Mouse (Mus musculus) MEL (cell line): Measurements from ENCODE around the gene Cenpm. TPM values are rescaled to one million over a fixed set of nuclear protein-coding genes. Genes with fewer than 3 reads are reported as not detected.
A peak's percentile ranks its signal among the peaks of the same experiment; 100 is the strongest.

ENCODE experiments used
- DNase-seq: peaks from one replicate; pipeline ENCODE4 v3.0.0; 2011; ENCODE audit warnings: low read depth, low spot score
- H3K27ac ChIP-seq: 2 replicates; pipeline ENCODE4 v1.5.1; 2012; ENCODE audit warnings: low read depth, mild to moderate bottlenecking, control low read depth, low read length, moderate library complexity; ENCODE audit not compliant: control insufficient read depth
- H3K27me3 ChIP-seq, 2 experiments: fragments of 150-350 bp in 1 of 2; sonication (generic) in 1 of 2; 2 replicates each; pipeline ENCODE4 v1.6.1; 2012; ENCODE audit warnings: low read length in 2 of 2, mild to moderate bottlenecking in 2 of 2, improper control_type of control experiment in 1 of 2, moderate library complexity in 1 of 2; ENCODE audit not compliant: insufficient read depth in 2 of 2, control insufficient read depth in 1 of 2
- H3K36me3 ChIP-seq, 2 experiments: 2 replicates each; pipeline ENCODE4 v1.6.1; 2012 to 2014; ENCODE audit warnings: low read length in 2 of 2, improper control_type of control experiment in 1 of 2, inconsistent platforms in 1 of 2, mild to moderate bottlenecking in 1 of 2; ENCODE audit not compliant: insufficient read depth in 2 of 2, control insufficient read depth in 1 of 2
- H3K4me1 ChIP-seq, 2 experiments: fragments of 150-350 bp in 1 of 2; sonication (generic) in 1 of 2; 2 replicates each; pipeline ENCODE4 v1.6.1; 2012; ENCODE audit warnings: low read length in 2 of 2, improper control_type of control experiment in 1 of 2, mild to moderate bottlenecking in 1 of 2; ENCODE audit not compliant: insufficient read depth in 2 of 2, control insufficient read depth in 1 of 2
- H3K4me3 ChIP-seq, 2 experiments: fragments of 150-350 bp in 1 of 2; sonication (generic) in 1 of 2; 2 replicates each; pipeline ENCODE4 v1.5.1; 2012; ENCODE audit warnings: low read depth in 2 of 2, low read length in 2 of 2, mild to moderate bottlenecking in 2 of 2, moderate library complexity in 2 of 2, control low read depth in 1 of 2, improper control_type of control experiment in 1 of 2; ENCODE audit not compliant: control insufficient read depth in 1 of 2, insufficient read depth in 1 of 2
- H3K79me2 ChIP-seq: 2 replicates; pipeline ENCODE4 v1.6.1; 2012; ENCODE audit warnings: mild to moderate bottlenecking, low read length, moderate library complexity; ENCODE audit not compliant: control insufficient read depth, poor library complexity, insufficient read depth
- H3K9ac ChIP-seq: 2 replicates; pipeline ENCODE4 v1.6.1; 2012; ENCODE audit warnings: low read depth, mild to moderate bottlenecking, control low read depth, low read length, moderate library complexity; ENCODE audit not compliant: control insufficient read depth, poor library complexity, severe bottlenecking
- H3K9me3 ChIP-seq: fragments of 150-350 bp; sonication (generic); replicated peaks from 2 replicates; pipeline ENCODE4 v1.6.1; 2012; ENCODE audit warnings: mild to moderate bottlenecking, low read length, improper control_type of control experiment, moderate library complexity; ENCODE audit not compliant: insufficient read depth
- CHD2 ChIP-seq: IDR thresholded peaks from 2 replicates; pipeline ENCODE4 v1.6.1; 2011; ENCODE audit warnings: low read length, improper control_type of control experiment
- CTCF ChIP-seq, 3 experiments: IDR thresholded peaks in 2 of 3; conservative IDR thresholded peaks in 1 of 3; 2 replicates each; pipeline ENCODE4 v1.5.1; 2011 to 2012; ENCODE audit warnings: low read length in 3 of 3, low read depth in 2 of 3, mild to moderate bottlenecking in 2 of 3, improper control_type of control experiment in 1 of 3, inconsistent platforms in 1 of 3, mixed read lengths in 1 of 3, moderate library complexity in 1 of 3; ENCODE audit not compliant: control insufficient read depth in 1 of 3, insufficient read depth in 1 of 3, poor library complexity in 1 of 3, severe bottlenecking in 1 of 3
- GATA1 ChIP-seq: IDR thresholded peaks from 2 replicates; pipeline ENCODE4 v1.6.1; 2011; ENCODE audit warnings: low read depth, low read length, improper control_type of control experiment
- JUND ChIP-seq: IDR thresholded peaks from 2 replicates; pipeline ENCODE4 v1.6.1; 2011; ENCODE audit warnings: low read depth, mild to moderate bottlenecking, improper control_type of control experiment, low read length
- MAZ ChIP-seq: IDR thresholded peaks from 2 replicates; pipeline ENCODE4 v1.6.1; 2012; ENCODE audit warnings: low read depth, mild to moderate bottlenecking, inconsistent platforms, low read length, improper control_type of control experiment
- MYC ChIP-seq: IDR thresholded peaks from 2 replicates; pipeline ENCODE4 v1.6.1; 2011; ENCODE audit warnings: low read depth, mild to moderate bottlenecking, low read length, improper control_type of control experiment, moderate library complexity
- TAL1 ChIP-seq: IDR thresholded peaks from 2 replicates; pipeline ENCODE4 v1.6.1; 2012; ENCODE audit warnings: mild to moderate bottlenecking, inconsistent platforms, low read length, moderate library complexity, mixed read lengths
- USF2 ChIP-seq, 2 experiments: IDR thresholded peaks; 2 replicates each; pipeline ENCODE4 v1.6.1; 2011 to 2012; ENCODE audit warnings: improper control_type of control experiment in 2 of 2, low read length in 2 of 2, borderline replicate concordance in 1 of 2, inconsistent platforms in 1 of 2, low read depth in 1 of 2, mild to moderate bottlenecking in 1 of 2; ENCODE audit not compliant: insufficient read depth in 1 of 2
- ZC3H11A ChIP-seq: IDR thresholded peaks from 2 replicates; pipeline ENCODE4 v1.6.1; 2012; ENCODE audit warnings: low read depth, mild to moderate bottlenecking, inconsistent platforms, low read length, improper control_type of control experiment
- ZMIZ1 ChIP-seq: IDR thresholded peaks from 2 replicates; pipeline ENCODE4 v1.6.1; 2012; ENCODE audit warnings: low read depth, mild to moderate bottlenecking, inconsistent platforms, low read length, improper control_type of control experiment, moderate library complexity
- polyA plus RNA-seq, 2 experiments: library from polyadenylated mRNA; stranded (reverse) in 1 of 2; unstranded in 1 of 2; fragments of >175 nt in 1 of 2; fragments of >200 nt in 1 of 2; gene quantifications; 2 replicates each; pipeline versions ENCODE4 v1.2.1 to v1.2.4; 2012; ENCODE audit warnings: low replicate concordance in 2 of 2, low read depth in 1 of 2; ENCODE audit not compliant: insufficient read length in 2 of 2, insufficient read depth in 1 of 2, missing spikeins in 1 of 2
- total RNA-seq: library from RNA; depleted of rRNA; stranded (reverse); fragments of 300-350 nt; gene quantifications from 2 replicates; pipeline ENCODE4 v1.2.3, GENCODE M21; 2012

Cenpm gene
- total and polyA plus RNA-seq, 3 experiments, result 23.7 to 56.3 TPM; not detected in 1

DNA sequence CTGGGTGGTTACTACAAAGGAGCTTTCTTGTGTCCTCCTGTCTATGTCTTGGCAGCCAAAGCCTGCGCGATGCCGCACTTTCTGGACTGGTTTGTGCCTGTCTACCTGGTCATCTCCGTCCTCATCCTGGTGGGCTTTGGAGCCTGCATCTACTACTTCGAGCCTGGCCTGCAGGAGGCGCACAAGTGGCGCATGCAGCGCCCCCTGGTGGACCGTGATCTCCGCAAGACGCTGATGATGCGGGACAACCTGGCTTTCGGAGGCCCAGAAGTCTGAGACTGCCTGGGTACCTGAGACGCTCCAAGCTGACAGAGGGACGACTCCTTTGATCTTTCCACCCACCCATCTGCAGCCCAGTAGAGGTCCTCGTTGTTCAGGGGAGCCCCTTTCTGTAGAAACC, 15.0 kb upstream of the Cenpm start (continued):
- TF ChIP-seq ZMIZ1, result no peak
- TF ChIP-seq CHD2, result no peak

GRCm38 (mm10) chr15:82255944-82256383, 11.4 kb upstream of the Cenpm start:
- Histone ChIP-seq H3K79me2 (no peaks in the 10 kb centered on the region), H3K4me1 (no peaks in the 10 kb centered on the region), H3K27me3 (peaks cover 0 to 1% of the 10 kb centered on the region in 2 experiments; a peak in 1 of 4 replicates), H3K4me3 (no peak overlapping the region), H3K9me3 (no peaks in the 10 kb centered on the region), H3K9ac (no peak overlapping the region), H3K36me3 (no peaks in the 10 kb centered on the region), H3K27ac (no peak overlapping the region)
- DNase-seq, result no peak
- TF ChIP-seq USF2 (IDR thresholded peaks at IDR 0.05; ENCODE audit: borderline replicate concordance in 1 of 2, insufficient read depth in 1 of 2, low read depth in 1 of 2, low read length in 2 of 2), result no peak
- no peak for TF ChIP-seq MYC

DNA sequence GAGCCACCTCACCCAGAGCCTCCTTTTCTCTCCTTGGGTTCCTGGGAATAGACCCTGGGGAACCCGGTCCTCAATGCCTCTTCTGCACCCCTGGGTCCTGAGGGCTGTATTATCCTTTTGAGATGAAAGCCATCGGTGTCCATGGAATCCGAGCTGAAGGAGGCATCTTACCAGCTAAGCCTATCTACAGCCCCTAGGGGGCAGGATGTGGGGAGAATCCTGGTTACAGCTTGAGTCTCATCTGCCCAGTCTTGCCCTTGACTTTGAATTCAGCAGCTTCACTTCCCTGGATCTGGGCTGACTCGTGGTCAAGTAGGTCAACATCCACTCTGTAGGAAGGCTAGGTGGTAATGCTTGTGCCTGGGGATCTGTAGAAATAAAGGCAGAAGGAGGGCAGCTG, 10.7 kb upstream of the Cenpm start:
- H3K9me3 ChIP-seq, result no peaks in the 10 kb centered on the region
- H3K27me3 ChIP-seq, result peaks cover 0 to 1% of the 10 kb centered on the region in 2 experiments; a peak in 1 of 4 replicates
- H3K4me3 ChIP-seq, result no peak overlapping the region
- no peaks in the 10 kb centered on the region for H3K79me2 ChIP-seq
- DNase-seq, result no peak
- no peak overlapping the region for H3K27ac ChIP-seq
- H3K36me3 ChIP-seq, result no peaks in the 10 kb centered on the region
- H3K9ac ChIP-seq, result no peak overlapping the region
- TF ChIP-seq MAZ (no peak), CTCF (IDR thresholded peaks at IDR 0.05 in 2 of 3, conservative IDR thresholded peaks at IDR 0.05 in 1 of 3; ENCODE audit: control insufficient read depth in 1 of 3, insufficient read depth in 1 of 3, low read depth in 2 of 3, low read length in 3 of 3, poor library complexity in 1 of 3, severe bottlenecking in 1 of 3) (peak; percentile 31 to 41 (median 32); a peak in 4 of 6 replicates), GATA1 (no peak)
- no peaks in the 10 kb centered on the region for H3K4me1 ChIP-seq

GRCm38 (mm10) chr15:82252097-82252496, 7.5 kb upstream of the Cenpm start, which contains the start of gene 1500009C09Rik:
Gene 1500009C09Rik, plus strand, starts transcription at chr15:82252397.
- Histone ChIP-seq H3K79me2 (no peaks in the 10 kb centered on the region), H3K36me3 (no peaks in the 10 kb centered on the region), H3K9ac (no peak within 1 kb of the TSS), H3K27ac (no peak within 1 kb of the TSS), H3K27me3 (peaks cover 3% of the 10 kb centered on the region in 2 experiments; a peak in 3 of 4 replicates), H3K4me1 (no peaks in the 10 kb centered on the region), H3K9me3 (no peaks in the 10 kb centered on the region), H3K4me3 (no peak within 1 kb of the TSS)
- TF ChIP-seq JUND (no peak), TAL1 (no peak), ZC3H11A (no peak)
- no peak for DNase-seq
